Mouse (Mus musculus) lung, postnatal 14 days (tissue): ENCODE results near the gene Tff1.
A peak's percentile ranks its signal among the peaks of the same experiment; 100 is the strongest.

Experiments
- DNase-seq: peaks from one replicate; pipeline ENCODE4 v3.0.0; 2021

Gene Tff1

DNA sequence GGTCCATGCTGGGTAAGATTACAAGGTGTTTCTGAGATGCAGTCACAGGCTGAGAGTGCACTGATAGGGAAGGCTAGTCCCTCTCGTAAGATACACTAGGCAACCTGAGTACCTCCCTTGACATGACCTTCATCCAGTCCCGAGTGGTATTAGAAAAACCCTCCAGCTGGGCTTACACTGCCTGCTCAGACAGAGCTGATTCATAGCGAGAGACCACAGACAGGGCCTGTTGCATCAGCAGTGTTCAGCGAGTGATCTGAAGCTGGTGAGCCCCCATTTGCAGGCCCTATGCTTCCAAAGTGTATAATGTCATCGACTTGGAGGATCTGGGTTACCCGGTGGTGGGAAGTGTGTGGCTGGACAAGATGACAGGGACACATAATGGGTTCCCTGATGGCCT, at the start of gene Tff1:
Gene Tff1, minus strand, starts transcription at position 151 of the 400 bp plus-strand sequence.
- no peak for DNase-seq

- no peak for DNase-seq
Observed at GRCm38 (mm10) chr17:31211881-31212280, 46.8 kb upstream of the Tff1 start.

GRCm38 (mm10) chr17:31210299-31210698, 45.2 kb upstream of the Tff1 start:
- no peak for DNase-seq

- no peak for DNase-seq
Observed at GRCm38 (mm10) chr17:31209376-31209930, 44.4 kb upstream of the Tff1 start.

- no peak for DNase-seq
Observed at GRCm38 (mm10) chr17:31208654-31209053, 43.6 kb upstream of the Tff1 start.

DNA sequence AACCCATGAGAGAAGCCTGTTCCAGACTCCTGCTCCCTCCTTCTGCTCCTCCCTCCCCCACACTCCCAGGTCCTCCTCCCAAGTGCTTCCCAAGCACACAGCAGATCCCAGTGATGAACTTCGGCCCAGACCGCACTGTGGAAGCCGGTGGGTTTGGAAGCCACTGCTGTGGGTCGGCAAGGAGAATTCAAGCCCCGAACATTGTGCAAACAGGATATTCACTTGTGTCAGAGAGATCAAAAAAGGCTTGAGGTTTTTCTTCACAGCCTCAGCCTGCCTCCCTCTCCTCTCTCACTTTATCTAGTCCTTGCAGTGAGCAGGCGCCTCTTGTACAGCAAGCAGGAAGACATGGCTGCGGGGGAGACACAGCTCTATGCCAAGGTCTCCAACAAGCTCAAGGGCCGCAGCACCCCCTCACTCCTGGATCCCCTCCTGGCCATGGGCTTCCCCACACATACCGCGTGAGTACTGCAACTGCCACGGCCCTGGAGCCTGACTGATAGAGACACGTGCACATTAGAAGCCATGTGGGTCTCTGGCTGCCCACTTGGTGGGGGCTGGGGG, 42.8 kb upstream of the Tff1 start, which contains the start of gene Ubash3a:
Gene Ubash3a, plus strand, starts transcription at position 103 of the 564 bp plus-strand sequence.
- no peak for DNase-seq

DNA sequence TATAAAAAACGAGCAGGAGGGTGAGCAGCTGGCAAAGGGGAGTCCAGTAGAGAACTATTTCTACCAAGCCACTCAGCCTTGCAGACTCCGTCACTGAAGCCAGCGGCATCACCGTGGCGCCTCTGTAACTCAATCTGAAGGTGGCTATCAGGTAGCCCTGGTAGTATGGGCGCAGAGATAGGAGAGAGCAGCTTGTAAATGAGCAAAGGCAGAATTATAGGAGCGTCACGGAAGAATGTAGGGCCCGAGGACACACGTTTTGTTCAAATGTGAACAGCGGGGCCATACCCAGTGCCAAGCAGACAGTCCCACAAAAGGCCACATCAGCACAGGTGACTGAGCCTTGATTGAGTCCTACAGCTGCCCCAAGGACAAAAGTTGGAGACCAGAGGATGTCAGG, 33.8 kb upstream of the Tff1 start, which contains the start of gene Tmprss3:
Gene Tmprss3, minus strand, starts transcription at position 101 of the 400 bp plus-strand sequence.
- no peak for DNase-seq

DNA sequence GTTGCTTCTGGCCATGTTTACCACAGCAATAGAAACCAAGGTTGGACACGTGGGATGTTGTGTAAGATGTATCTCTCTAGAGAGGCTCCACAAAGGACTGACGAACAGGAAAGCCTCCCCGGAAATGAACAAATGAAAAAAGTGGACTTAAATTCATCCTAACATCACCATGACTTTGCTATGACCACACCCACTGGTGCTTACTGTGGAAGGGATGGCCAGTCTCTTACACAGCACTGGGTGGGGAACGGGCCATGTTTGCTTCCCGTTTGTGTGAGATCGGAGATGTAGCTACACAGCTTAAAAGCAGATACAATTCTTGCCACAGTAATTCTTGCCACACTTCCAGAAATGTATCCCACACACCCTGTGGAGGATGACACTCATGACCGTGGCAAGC, 31.2 kb upstream of the Tff1 start:
- no peak for DNase-seq

DNA sequence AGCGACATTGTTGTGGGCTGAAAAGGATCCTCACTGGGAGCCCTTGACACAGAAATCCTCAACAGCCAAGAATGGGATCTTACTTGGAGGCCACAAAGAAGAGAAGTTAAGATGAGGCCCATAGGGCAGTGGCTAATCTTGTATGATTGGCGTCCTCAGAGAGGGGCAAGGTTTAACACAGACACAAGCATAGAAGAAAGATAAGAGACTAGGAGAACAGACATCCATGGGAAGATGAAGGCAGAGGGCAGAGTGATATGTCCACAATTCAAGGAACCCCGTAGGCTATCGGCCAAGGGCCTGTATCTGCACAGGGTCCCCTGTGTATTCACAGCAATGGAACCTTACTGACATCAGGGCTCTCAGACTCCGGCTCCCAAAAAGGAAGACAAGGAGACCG, 30.1 kb upstream of the Tff1 start:
- DNase-seq: no peak

DNA sequence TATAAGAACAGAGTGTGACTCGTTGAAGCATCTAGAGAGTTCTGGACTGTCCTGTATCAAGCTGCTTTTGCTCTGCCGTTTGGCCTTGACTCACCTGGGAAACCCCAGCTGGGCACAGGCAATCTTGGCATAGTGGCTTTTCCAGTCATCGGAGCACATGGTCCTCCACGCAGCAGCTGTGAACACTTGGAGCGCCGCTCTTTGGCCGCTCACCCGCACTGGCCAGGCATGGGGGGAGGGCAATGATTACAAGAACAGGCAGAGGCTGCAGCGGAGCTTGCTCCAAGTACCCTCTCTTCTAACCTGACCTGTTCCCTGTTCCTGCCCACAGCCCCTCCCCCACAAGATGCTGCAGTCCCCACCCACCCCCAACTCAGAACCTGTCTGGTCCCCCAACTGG, 28.3 kb upstream of the Tff1 start:
- DNase-seq: no peak

DNA sequence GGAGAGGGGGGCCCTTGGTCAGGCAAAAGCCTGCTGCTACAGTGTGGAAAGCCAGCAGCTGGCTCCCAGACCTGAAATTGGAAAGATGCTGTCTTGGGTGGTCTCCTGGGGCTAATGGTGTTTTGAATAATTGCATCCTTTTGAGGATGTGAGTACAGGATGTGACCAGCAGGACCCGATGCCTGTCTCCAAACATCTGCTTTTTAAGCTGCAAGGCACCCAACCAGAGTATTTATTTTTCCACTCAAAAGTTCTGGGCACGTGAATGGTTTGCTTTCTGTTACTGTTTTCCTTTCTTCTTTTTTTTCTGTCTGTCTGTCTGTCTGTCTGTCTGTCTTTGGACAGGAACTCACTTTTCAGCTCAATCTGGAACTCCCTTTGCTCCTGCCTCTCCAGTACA, 27.6 kb upstream of the Tff1 start:
- DNase-seq: no peak

DNA sequence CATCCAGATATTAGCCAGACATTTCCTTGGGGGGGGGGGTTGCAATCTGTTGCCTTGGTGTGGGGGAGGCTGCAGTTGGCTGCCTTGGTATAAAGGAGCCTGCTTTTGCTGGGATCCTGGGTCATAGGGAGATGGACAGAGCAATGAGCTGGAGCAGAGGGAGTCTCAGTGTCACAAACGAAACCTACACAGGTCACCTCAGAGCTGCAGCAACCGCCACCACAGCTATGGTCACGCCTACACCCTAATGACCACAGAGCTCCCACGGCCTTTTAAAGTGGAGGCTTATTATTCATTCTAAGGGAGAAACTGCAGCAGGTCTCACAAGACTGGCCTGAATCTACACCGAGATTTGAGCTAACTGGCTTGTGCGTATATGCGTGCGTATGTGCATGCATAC, 26.7 kb upstream of the Tff1 start:
- no peak for DNase-seq

GRCm38 (mm10) chr17:31187370-31187769, 22.3 kb upstream of the Tff1 start:
- peak; percentile 80 for DNase-seq

- peak; percentile 13 for DNase-seq
Observed at GRCm38 (mm10) chr17:31184269-31184990, 19.4 kb upstream of the Tff1 start.

DNA sequence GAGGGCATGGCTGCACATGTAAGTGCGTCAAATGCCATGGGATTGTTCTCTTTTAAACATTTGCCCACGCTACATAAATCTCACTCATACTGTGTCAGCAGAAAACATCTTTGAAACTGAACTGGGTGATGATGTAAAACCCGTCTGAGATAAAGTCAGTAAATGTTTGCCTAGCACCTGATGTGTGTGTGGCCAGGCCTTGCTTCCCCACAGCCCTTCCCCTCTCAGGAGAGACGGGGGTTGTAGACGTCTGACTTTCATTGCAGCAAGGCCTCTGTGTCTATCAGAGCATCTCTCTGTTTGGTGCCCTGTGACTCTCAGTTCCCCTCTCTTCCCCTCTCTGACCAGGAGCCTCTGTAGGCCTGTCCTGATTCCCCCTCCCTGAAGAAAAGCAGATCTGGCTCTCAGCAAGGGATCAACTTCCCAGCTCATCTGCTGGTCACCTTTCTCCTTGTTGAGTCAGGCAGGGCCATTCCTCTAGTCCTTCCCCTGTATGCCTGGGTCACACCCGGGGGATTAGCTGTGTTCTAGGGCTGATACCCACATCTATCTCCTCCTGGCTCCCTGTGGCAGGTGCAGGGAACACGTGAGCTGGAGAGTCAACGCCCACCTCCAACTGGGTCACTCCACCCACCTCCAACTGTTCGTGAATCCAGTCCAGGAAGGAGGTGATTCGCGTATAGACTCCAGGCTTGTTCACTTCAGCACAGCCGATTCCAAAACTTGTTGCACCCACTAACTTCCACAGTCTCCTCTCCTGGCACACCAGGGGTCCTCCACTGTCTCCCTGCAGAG, 18.3 kb upstream of the Tff1 start:
- no peak for DNase-seq

DNA sequence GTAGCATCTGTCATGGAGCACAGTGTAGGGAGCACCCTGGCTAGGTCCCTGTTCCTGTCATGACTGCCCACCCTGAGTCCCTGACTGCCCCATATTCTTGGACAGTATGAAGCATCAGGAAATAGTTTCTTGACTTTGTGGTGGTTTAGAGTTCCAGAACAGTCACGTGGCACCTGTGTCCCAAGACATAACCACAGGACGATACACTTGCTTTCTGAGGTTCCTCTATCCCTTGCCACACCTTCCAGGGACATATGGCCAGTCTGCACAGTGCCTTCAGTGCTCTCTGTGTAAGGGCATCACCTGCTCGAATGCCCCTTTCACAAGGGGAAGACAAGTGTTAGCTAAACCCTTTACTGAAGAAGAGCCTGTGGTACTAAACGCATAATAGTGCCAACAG, 16.4 kb upstream of the Tff1 start:
- DNase-seq: no peak

DNA sequence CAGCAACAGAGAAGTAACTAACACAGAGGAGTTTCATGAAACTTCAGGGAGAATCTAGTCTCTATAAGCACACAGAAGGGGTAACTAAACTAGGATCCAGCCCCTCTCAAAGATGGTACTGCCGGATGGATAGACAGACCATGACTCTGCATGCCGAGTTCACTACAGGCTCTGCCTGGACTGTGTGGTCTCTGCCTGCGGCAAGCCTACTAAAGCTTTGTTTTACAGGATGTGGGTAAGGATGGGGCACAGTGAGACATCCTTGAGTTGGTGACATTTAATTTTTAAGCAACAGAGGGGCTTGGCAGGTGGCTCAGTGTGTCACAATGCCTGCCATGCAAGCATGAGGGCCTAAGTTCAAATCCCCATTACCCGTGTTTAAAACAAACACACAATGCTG, 11.2 kb upstream of the Tff1 start:
- no peak for DNase-seq

- no peak for DNase-seq
Observed at GRCm38 (mm10) chr17:31169796-31170195, 4.7 kb upstream of the Tff1 start.

- no peak for DNase-seq
Observed at GRCm38 (mm10) chr17:31163821-31164220, 1.3 kb downstream of the Tff1 start.

DNA sequence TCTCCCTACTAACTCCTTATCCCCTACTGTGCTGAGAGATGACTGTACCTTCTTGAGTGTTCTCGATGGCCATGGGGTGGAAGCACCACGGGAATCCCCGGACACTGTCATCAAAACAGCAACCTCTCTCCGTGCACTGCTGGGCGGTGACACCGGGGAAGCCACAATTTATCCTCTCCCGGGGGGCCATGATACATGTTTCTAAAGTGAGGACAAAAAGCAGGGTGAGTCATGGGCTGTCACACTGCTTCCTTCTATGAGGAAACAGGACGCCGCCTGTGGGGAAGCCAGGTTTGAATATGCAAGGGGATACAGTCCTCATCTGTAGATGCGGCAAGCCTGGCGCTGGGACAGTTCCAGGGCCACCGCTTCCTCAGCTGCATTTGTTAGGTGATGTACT, 2.5 kb downstream of the Tff1 start:
- no peak for DNase-seq

DNA sequence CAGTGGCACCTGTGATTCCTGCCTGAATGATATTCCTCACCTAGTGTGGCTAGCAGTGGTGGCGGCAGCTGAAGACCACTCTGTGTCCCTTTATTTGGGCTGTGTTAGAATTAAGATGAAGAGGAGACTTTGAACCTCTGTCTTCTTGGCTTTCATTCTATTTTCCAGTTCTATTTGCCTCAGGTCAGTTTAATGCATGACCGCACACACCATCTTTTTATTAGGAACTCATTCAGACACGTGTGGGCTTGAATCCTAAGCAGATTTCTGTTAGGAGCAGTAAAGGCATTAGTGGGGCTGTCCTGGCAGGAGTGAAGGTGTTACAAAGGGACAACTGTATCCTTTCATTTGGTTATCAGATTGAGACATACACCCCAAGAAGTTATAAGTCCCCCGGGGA, 4.8 kb downstream of the Tff1 start:
- no peak for DNase-seq

- no peak for DNase-seq
Observed at GRCm38 (mm10) chr17:31157921-31158320, 7.2 kb downstream of the Tff1 start.

DNA sequence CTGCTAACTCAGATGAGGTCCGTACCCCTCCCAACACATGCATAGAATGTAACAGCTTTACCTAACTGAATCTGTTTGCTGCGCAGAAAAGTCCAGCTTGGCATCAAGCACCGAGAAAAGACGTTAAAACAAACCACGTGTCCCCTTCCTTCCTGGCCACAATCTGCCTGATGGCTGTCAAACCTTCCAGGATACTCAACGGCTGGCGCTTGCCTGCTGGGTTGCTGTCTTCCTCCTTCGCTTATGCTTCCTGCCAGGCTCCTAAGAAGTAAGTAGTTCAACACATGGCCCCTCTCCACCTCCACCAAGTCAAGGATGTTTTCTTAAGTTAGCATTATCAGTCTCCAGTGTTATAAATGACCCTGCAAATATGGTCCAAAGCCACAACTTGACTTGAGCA, 11.3 kb downstream of the Tff1 start:
- no peak for DNase-seq
